Mouse (Mus musculus) left cerebral cortex, postnatal 25 days (tissue): ENCODE measurements around the gene Ndufa4. TPM values are rescaled to one million over a fixed set of nuclear protein-coding genes. Genes with fewer than 3 reads are reported as not detected.
"Not testable (repeated sequence)": the region's sequence is repeated elsewhere in the genome, so short reads cannot be mapped to it uniquely, and the experiment has no call there.

Source experiments
- DNase-seq, 2 experiments: peaks; one replicate each; pipeline ENCODE4 v3.0.0; 2022; ENCODE audit warnings: low spot score in 2 of 2, mixed read lengths in 1 of 2
- intact Hi-C: fragments of 180-260 bp; cut with DNase I; formaldehyde crosslinking; loops from one replicate; pipeline ENCODE4 v1.15.1; 2025
- total RNA-seq, 2 experiments: library from RNA; stranded (reverse); gene quantifications; 2 replicates each; pipeline ENCODE4 v1.2.3; 2021

The Ndufa4 gene
- 100 to 1,000 TPM; 772 to 810 TPM for total RNA-seq

DNA sequence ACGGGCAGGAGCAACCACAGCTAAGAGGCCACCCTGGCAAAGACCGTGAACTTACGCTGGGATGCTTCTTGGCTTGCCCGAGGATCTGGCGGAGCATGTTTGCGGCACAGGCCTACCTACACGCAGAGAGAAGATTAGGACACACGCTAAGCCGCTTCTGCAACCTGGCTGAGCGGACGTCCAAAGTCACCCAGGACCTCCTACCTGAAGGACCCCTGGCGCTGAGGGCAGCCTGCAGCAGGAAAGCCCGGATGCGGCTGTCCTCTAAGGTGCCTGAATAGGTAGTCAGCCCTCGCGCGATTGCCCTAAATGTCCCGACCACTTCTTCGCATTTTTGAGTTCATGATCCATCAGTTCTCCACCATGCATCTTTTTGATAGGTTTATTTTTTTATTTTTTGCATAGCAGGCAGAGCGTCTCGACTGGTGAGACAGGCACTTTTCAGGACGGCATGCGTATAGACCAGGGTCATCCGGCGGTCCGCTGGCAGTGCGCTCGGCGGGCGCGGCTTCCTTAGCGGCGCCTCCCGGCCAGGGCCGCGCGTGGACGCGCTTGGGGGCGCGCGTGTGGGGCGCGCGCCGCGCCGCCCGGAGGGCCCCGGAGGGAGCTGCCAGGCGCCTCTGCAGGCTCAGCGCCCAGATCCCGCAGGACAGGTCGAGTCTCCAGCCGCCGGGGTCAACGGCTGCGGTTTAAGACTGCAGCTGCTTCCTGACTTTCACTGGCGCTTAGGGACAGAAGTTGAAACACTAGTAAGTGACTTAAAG, at the start of gene Ndufa4, which contains the start of gene Phf14:
Gene Ndufa4, minus strand, starts transcription at position 229 of the 764 bp plus-strand sequence.
Gene Phf14, plus strand, starts transcription at position 541 of the 764 bp plus-strand sequence.
- intact Hi-C loops: loop anchor here (2.0 kb wide), 1 partner anchor 17 kb away; no protein-coding TSS in a partner anchor
- DNase-seq: peak; percentile 92 to 94

DNA sequence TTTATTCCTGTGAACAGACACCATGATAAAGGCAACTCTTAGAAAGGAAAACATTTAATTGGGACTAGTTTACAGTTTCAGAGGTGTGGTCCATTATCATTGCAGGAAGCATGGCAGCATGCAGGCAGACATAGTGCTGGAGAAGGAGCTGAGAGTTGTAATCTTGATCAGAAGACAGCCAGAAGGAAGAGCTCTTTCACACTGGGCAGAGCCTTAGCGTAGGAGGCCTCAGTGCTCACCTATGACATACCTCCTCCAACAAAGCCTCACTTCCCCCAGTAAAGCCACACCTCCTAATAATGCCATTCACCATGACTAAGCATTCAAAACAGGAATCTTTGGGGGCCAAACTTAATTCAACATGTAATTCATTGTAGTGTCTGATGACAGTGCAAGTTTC, 40.8 kb upstream of the Ndufa4 start:
- intact Hi-C loops: no loop called here
- DNase-seq: no peak

DNA sequence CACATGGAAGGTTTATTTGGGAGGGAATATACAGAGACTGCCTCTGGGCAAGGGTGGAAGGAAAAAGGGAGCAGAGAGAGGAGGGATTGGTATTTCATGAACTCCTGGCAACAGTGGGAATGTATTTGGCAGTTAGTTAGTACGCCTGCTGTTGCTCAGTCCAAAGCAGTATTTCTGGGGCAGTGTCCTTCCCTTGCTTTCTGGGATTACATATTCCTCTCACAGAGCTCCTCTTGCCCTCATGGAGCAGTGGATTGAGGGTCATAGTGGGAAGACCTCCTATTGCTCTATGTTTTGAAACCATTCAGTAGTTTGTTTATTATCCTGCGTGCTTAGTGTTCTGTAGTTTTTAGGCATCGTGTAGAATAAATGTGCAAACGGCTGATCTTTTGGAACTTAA, 34.8 kb upstream of the Ndufa4 start:
- intact Hi-C loops: no loop called here
- DNase-seq: no peak

DNA sequence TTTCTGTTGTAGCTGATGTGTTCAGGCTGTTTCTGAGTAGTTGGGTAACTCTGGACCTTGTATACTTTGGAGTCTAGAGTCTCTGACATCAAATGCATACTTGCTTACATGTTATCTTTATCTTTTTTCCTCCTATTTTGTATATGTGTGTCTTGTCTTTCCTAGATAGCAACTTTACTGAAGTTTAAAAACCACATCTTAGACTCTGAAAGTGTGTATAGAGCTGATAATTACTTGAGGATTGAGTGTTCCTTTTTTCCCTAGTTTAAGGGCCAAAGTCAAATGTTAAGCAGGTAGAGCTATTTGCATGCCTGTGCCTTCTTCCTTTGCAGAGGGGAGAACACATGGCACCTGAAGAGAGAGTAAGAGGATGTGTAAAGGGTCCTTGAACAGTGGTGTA, 33.6 kb upstream of the Ndufa4 start:
- intact Hi-C loops: no loop called here

DNA sequence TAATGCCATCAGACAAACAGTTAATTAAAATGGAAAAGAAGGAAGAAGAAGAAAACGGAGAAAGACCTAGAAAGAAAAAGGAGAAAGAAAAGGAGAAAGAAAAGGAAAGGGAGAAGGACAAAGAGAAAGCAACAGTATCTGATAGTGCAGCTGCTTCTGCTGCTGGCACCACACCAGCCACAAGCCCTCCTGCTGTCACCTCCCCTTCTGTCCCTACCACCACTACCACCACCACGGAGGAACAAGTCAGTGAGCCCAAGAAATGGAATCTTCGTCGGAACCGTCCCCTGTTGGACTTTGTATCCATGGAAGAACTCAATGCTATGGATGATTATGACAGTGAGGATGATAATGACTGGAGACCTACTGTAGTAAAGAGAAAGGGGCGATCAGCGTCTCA, 26.1 kb upstream of the Ndufa4 start:
- no peak for DNase-seq
- intact Hi-C loops: no loop called here

More for the DNA sequence above, 33.6 kb upstream of the Ndufa4 start:
- DNase-seq: no peak

DNA sequence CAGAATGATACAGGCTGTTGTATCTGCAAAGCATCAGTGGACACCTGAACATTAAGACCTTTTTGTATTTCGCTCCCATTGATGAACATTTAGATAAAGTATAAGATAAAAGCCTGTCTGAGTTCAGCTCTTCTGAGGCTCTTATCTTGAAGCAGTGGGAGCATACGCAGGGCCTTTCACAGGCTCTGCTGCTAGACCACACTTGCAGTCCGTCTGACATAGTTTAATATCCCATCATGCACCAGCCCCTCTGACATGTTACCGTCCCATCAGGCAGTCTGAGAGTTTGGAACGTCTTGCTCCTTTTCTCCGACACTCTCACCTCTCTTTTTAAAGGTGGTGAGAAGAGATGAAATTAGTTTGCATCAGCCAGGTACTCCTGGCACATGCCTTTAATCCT, 20.2 kb upstream of the Ndufa4 start:
- intact Hi-C loops: loop anchor here (10.0 kb wide), 1 partner anchor 327 kb away; no protein-coding TSS in a partner anchor

DNA sequence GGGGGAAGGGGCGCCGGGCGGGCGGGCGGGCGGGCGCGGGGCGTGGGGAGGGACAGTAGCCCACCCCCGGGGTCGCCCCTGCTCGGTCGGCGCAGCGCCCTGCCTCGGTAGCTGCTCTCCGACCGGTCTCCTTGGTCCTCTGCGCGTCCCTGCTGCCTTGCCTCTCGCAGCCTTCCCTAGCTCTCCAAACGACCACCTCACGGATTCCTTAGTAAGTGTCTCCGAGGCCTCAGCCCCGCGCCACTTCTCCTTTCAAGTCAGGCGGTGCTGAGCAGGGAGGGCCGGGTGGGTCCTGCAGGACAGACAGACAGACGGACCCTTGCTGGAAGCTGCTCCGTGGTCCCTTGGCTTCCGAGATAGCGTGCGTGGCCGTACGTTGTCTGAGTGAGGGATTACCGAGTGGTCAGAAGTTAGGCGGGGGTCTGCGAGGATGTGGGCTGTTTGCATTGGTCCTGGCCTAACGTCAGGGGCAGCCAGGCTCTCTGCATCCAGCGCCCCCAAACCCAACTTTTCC, 18.8 kb upstream of the Ndufa4 start:
- intact Hi-C loops: loop anchor here (10.0 kb wide), 1 partner anchor 329 kb away; no protein-coding TSS in a partner anchor
- peak; percentile 25 to 45 for DNase-seq

More for the DNA sequence above, 20.2 kb upstream of the Ndufa4 start:
- no peak for DNase-seq

DNA sequence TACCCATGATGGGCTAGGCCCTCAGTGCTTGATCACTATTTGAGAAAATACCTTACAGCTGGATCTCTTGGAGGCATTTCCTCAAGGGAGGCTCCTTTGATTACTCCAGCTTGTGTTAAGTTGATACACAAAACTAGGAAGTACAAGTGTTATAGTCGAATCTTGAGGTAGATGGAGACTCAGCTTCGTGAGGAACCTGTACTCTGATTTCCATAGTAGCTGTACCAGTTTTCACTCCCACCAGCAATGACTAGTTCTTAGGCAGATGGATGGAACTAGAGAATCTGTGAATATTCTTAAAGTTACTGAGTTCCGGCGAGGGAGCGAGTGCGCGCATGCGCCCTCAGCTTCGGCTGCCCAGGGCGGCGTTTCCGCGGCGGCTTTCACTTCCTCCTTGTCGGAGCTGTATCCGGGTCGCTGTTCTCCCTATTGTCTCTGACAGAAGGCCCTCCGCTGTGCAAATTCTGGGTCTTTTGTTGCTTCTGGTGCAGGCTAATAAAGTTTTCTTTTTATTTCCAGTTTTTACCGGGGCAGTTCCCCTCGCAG, 18.3 kb upstream of the Ndufa4 start:
- peak; percentile 84 to 95 for DNase-seq
- intact Hi-C loops: loop anchor here (2.0 to 10.0 kb wide), 2 partner anchors 19 to 329 kb away; partner anchors contain the start of genes Ndufa4 and Phf14

DNA sequence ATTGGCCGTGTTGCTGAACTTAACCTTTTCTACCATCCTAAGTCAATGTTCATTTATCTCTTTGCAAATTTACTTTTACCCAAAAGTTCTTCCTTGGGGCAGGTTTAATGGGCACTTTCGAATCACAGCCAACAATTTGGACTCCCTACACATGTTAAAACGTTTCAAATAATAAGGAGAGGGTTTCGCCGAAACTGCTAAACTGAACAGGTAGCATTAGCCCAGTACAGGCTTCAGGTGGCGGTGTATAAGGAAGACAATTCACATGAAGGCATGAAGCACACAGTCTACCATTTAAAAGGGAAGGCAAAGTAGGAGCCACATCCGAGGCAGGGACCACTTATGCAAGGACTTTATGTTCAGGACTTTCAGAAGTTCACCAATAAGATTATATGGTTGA, 873 bp upstream of the Ndufa4 start:
- intact Hi-C loops: no loop called here
- DNase-seq: no peak

DNA sequence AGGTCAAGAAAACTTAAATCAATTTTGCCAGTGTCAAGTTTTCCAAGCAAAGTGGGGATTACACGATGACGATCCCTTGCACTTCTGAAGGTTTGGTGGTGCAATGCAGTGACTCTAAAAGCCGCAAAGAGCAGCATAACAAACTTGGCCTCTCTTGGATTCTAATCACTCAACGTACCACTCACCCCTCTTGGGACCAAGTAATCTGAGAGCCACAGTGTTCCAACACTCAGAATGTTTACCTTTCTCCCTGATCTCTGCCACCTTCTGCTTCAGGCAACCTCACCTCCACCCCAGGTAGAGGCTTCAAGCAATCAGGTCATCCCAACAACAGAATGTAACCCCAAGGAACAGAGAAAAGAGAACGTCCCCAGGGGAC, 418 bp downstream of the Ndufa4 start:
- intact Hi-C loops: loop anchor here (2.0 kb wide), 1 partner anchor 18 kb away; no protein-coding TSS in a partner anchor
- no peak for DNase-seq

DNA sequence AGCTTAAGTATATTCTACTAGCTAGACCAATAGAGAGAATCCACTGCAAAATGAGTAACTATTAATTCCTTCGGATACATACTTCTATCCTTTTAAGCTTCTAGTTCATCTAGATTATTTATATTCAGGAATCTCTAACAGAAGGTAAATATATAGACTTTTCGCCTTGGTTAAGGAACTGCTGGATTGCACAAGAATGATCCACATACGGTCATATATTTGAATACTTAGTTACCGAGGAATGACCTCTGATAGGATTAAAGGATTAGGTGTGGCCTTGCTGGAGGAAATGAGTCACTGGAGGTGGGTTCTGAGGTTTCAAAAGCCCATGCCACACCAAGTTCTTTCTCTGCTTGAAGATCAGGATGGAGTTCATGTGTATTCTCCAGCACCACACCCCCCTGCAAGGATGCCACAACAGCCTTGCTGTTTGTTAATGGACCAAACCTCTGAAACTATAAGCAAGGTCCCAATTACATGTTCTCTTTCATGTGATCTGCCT, 6.4 kb downstream of the Ndufa4 start:
- intact Hi-C loops: no loop called here
- no peak for DNase-seq

DNA sequence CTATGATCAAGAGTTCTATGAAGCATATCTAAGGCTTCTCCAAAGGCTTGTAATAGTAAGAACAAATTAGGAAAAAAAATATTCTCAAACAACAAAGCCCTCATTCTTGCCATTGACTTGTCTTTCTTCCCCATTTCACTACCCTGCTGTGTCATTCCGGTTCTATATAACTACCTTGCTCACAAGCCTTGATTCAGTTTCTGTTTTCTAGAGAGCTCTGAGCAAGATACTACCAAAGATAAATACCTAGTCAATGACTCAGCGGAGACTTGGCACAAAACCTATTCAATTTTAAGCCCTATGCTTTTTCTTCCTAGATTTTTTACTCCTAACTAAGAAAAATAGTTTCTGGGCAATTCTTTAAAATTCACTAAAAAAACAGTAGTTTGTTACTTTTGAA, 31.9 kb downstream of the Ndufa4 start:
- not testable (repeated sequence) for DNase-seq

More for the DNA sequence above, 31.9 kb downstream of the Ndufa4 start:
- intact Hi-C loops: not testable (repeated sequence)

Other genes starting within 250 kb of the Ndufa4 start
- 10 to 100 TPM; 92.7 to 94.3 TPM for gene Phf14, start 312 bp upstream of the Ndufa4 start, total RNA-seq